Mouse (Mus musculus) cortical plate, adult 2 months (tissue): ENCODE measurements around the gene Mcemp1. TPM values are rescaled to one million over a fixed set of nuclear protein-coding genes. Genes with fewer than 3 reads are reported as not detected.
A peak's percentile ranks its signal among the peaks of the same experiment; 100 is the strongest.

Source experiments
- H3K27ac ChIP-seq: fragments of 200-500 bp; 2 replicates; pipeline ENCODE4 v1.5.1; 2012; ENCODE audit warnings: low read length, control low read depth, inconsistent platforms; ENCODE audit not compliant: insufficient read depth
- H3K4me1 ChIP-seq: fragments of 200-500 bp; 2 replicates; pipeline ENCODE4 v1.6.1; 2011; ENCODE audit warnings: low read length; ENCODE audit not compliant: control insufficient read depth, insufficient read depth
- H3K4me3 ChIP-seq: fragments of 200-500 bp; 2 replicates; pipeline ENCODE4 v1.5.1; 2011; ENCODE audit warnings: mild to moderate bottlenecking, low read length, control low read depth; ENCODE audit not compliant: insufficient read depth
- CTCF ChIP-seq: fragments of 200-500 bp; IDR thresholded peaks from 2 replicates; pipeline ENCODE4 v1.5.1; 2011; ENCODE audit warnings: mild to moderate bottlenecking, control low read depth, low read length; ENCODE audit not compliant: insufficient read depth; ENCODE audit errors: extremely low read depth
- POLR2A ChIP-seq: fragments of 200-500 bp; IDR thresholded peaks from 2 replicates; pipeline ENCODE4 v1.6.1; 2011; ENCODE audit warnings: mild to moderate bottlenecking, low read length, control low read depth; ENCODE audit not compliant: insufficient read depth; ENCODE audit errors: extremely low read depth
- polyA plus RNA-seq: library from polyadenylated mRNA; depleted of rRNA; stranded (reverse); fragments of >200 nt; gene quantifications from 2 replicates; pipeline ENCODE4 v1.2.3, GENCODE M21; 2012; rRNA removed

The Mcemp1 gene
- polyA plus RNA-seq, 1 experiment, result 0.19 TPM

- H3K4me1 ChIP-seq, result no peaks in the 10 kb centered on the region
- no peak overlapping the region for H3K4me3 ChIP-seq
- no peak overlapping the region for H3K27ac ChIP-seq
- TF ChIP-seq POLR2A, result no peak
- TF ChIP-seq CTCF, result no peak
Measured at GRCm38 (mm10) chr8:3717321-3717954, 51.9 kb downstream of the Mcemp1 start.

GRCm38 (mm10) chr8:3718559-3718958 lies 53.0 kb downstream of the Mcemp1 start:
- H3K4me1 ChIP-seq, result no peaks in the 10 kb centered on the region
- H3K27ac ChIP-seq, result no peak overlapping the region
- no peak overlapping the region for H3K4me3 ChIP-seq
- no peak for TF ChIP-seq POLR2A
- TF ChIP-seq CTCF, result peak; percentile 65

Other genes with a start within 250 kb of the Mcemp1 start
- gene Pex11g, start 198.1 kb upstream of the Mcemp1 start, polyA plus RNA-seq, result 0.89 and 1.5 TPM in 2 replicates
- 0.21 and 0.30 TPM in 2 replicates for gene Tex45, start 194.9 kb upstream of the Mcemp1 start, polyA plus RNA-seq
- 52.5 and 55.0 TPM in 2 replicates for gene Zfp358, start 172.6 kb upstream of the Mcemp1 start, polyA plus RNA-seq
- gene Mcoln1, start 165.3 kb upstream of the Mcemp1 start, polyA plus RNA-seq, result 235 and 262 TPM in 2 replicates
- 67.6 and 73.7 TPM in 2 replicates for gene Pnpla6, start 150.4 kb upstream of the Mcemp1 start, polyA plus RNA-seq
- 0.13 and 0.23 TPM in 2 replicates for gene C330021F23Rik, start 97.8 kb upstream of the Mcemp1 start, polyA plus RNA-seq
- 30.2 and 32.4 TPM in 2 replicates for gene Camsap3, start 78.5 kb upstream of the Mcemp1 start, polyA plus RNA-seq
- 52.9 and 53.1 TPM in 2 replicates for gene Xab2, start 44.4 kb upstream of the Mcemp1 start, polyA plus RNA-seq
- gene Pet100, start 44.2 kb upstream of the Mcemp1 start, polyA plus RNA-seq, result 67.1 and 72.7 TPM in 2 replicates
- 5.9 TPM in 1 of 2 replicates, not detected in the other for gene Pcp2, start 40.2 kb upstream of the Mcemp1 start, polyA plus RNA-seq
- 274 and 285 TPM in 2 replicates for gene Stxbp2, start 34.8 kb upstream of the Mcemp1 start, polyA plus RNA-seq
- 1.7 and 2.2 TPM in 2 replicates for gene Retn, start 10.0 kb upstream of the Mcemp1 start, polyA plus RNA-seq
- 19.6 and 23.0 TPM in 2 replicates for gene Fcor, start 6.6 kb downstream of the Mcemp1 start, polyA plus RNA-seq
- gene Trappc5, start 10.5 kb downstream of the Mcemp1 start, polyA plus RNA-seq, result 32.7 and 33.4 TPM in 2 replicates
- 0.08 and 0.23 TPM in 2 replicates for gene Fcer2a, start 28.4 kb downstream of the Mcemp1 start, polyA plus RNA-seq
- 0.13 and 0.15 TPM in 2 replicates for gene Clec4g, start 54.9 kb downstream of the Mcemp1 start, polyA plus RNA-seq
- gene Cd209a, start 83.2 kb downstream of the Mcemp1 start, polyA plus RNA-seq, result 0.17 and 0.32 TPM in 2 replicates
- not detected in 2 replicates for gene Cd209e, start 188.6 kb downstream of the Mcemp1 start, polyA plus RNA-seq
- gene Cd209d, start 212.8 kb downstream of the Mcemp1 start, polyA plus RNA-seq, result not detected in 2 replicates